Comparison of ENCODE assay signal across 8 mouse cellular contexts in the genomic region with DNA sequence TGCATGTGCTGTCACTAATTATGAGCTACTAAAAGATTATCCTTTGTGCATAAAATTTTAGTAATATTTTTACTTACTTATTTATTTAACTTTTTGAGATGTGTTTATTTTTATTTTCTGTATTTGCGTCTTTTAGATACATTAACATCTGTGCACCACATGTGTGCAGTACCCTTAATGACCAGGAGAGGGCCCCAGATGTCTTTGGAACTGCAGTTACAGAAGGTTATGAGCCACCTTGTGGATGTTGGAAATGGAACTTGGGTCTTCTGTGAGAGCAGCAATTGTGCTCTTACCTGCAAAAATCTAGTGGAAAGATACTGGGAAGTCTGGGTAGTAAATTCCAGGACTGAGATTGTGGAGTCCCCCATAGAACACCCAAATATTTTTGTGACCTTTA.
DNase-seq lines count a peak whose midpoint lies in the region; ATAC-seq and TF ChIP-seq lines count a peak whose summit lies in the region.

No protein-coding gene starts in this region.

- H3K9ac ChIP-seq in limb, embryonic 11.5 days (ENCODE audit: low read length): no peak overlapping the region

- TF ChIP-seq POLR2A in cortical plate, adult 2 months (IDR thresholded peaks at IDR 0.05; ENCODE audit: extremely low read depth, insufficient read depth, low read length): no peak

- TF ChIP-seq CTCF in cortical plate, adult 2 months (IDR thresholded peaks at IDR 0.05; ENCODE audit: extremely low read depth, insufficient read depth, low read length): peak; percentile 42; the same call in 1 of the 2 replicates

- H3K4me1 ChIP-seq in cortical plate, adult 2 months (ENCODE audit: control insufficient read depth, insufficient read depth, low read length): no peaks in the 10 kb centered on the region
- H3K4me1 ChIP-seq in limb, embryonic 11.5 days (ENCODE audit: control insufficient read depth, insufficient read depth, low read length): no peaks in the 10 kb centered on the region

- H3K9me3 ChIP-seq in limb, embryonic 11.5 days (ENCODE audit: control insufficient read depth, low read length): no peaks in the 10 kb centered on the region

- 83% methylated on average over 1 of the region's 1 CpGs for WGBS in limb, embryonic 11.5 days

- intact Hi-C loops in left cerebral cortex, postnatal 36 days (cut with DNase I): no loop called here

- no peak overlapping the region for H3K4me3 ChIP-seq in cortical plate, adult 2 months (ENCODE audit: insufficient read depth, low read length)
- H3K4me3 ChIP-seq in limb, embryonic 11.5 days (ENCODE audit: low read depth, low read length): no peak overlapping the region

- no peaks in the 10 kb centered on the region for H3K36me3 ChIP-seq in limb, embryonic 11.5 days (ENCODE audit: control insufficient read depth, insufficient read depth, low read length)

- H3K27me3 ChIP-seq in limb, embryonic 11.5 days (ENCODE audit: control insufficient read depth, insufficient read depth, low read length): no peaks in the 10 kb centered on the region

- DNase-seq in gastrocnemius, adult 18-20 months (ENCODE audit: low spot score): peak; percentile 67
- DNase-seq in gastrocnemius, postnatal 25 days: no peak
- peak; percentile 28 for DNase-seq in ovary, postnatal 10 days (ENCODE audit: low spot score)
- DNase-seq in ovary, adult 18-20 months (ENCODE audit: low spot score): no peak
- DNase-seq in limb, embryonic 11.5 days (ENCODE audit: low spot score): peak; percentile 62
- peak; percentile 6 to 17 for DNase-seq in spleen, postnatal 36 days (ENCODE audit: low spot score in 2 of 2)
- DNase-seq in left cerebral cortex, postnatal 36 days (ENCODE audit: low spot score in 2 of 2): no peak

- H3K4me2 ChIP-seq in limb, embryonic 11.5 days (ENCODE audit: low read depth, severe bottlenecking): no peak overlapping the region

- ATAC-seq in limb, embryonic 11.5 days (ENCODE audit: insufficient number of reproducible peaks, low FRiP score, low TSS enrichment, low read depth): no peak

- no peak overlapping the region for H3K27ac ChIP-seq in cortical plate, adult 2 months (ENCODE audit: insufficient read depth, low read length)
- H3K27ac ChIP-seq in limb, embryonic 11.5 days (replicated peaks; ENCODE audit: low read depth, low read length): no peak overlapping the region

Comparison
In these comparisons a context has a peak if more than half of its experiments do, and no peak if none do; other contexts are left out.
1. DNase-seq: peak in gastrocnemius, adult 18-20 months (single experiment), ovary, postnatal 10 days (single experiment), limb, embryonic 11.5 days (single experiment) and spleen, postnatal 36 days (2 of 2); none in gastrocnemius, postnatal 25 days (single experiment), ovary, adult 18-20 months (single experiment) and left cerebral cortex, postnatal 36 days (0 of 2).